Comparison of ENCODE assay signal across 18 mouse cellular contexts in the genomic region with DNA sequence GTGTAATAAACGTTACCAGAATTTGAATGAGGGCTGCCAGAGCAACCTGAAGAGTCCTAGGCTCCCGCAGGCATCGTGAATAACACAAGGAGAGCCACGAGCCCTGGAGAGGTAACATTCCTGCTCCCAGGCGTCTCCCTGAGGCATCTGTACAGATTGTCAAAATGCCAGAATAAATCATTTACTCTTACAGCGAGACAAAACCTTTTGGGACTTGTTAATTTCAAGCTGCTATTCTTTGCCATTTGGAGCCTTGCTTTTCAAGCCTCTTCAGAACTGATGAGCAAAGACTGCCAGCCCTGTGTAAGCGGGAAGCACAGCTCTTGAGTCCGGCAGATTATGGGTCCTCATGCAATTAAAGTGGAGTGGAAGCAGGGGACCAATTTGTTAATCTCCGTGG.
DNase-seq lines count a peak whose midpoint lies in the region; ATAC-seq and TF ChIP-seq lines count a peak whose summit lies in the region.
"Had no signal": no experiment of that assay in that cellular context is flagged by ENCODE, and none has a peak within 500 bp of the region (broad histone marks: within the 10 kb centered on the region; RNA-seq: fewer than 3 reads in every experiment).

No protein-coding gene starts in this region.

- H3K27ac ChIP-seq in midbrain, embryonic 11.5 days (ENCODE audit: low read depth, low read length), result no peak overlapping the region
- H3K27ac ChIP-seq in midbrain, embryonic 10.5 days (replicated peaks), result no peak overlapping the region
- H3K27ac ChIP-seq in gastrocnemius, adult 2 months, result no peak overlapping the region
- H3K27ac ChIP-seq: limb, embryonic 12.5 days had no signal

- no peak overlapping the region for H3K4me2 ChIP-seq in midbrain, embryonic 11.5 days
- H3K4me2 ChIP-seq: limb, embryonic 12.5 days had no signal

- WGBS in midbrain, embryonic 11.5 days, result 55% methylated on average over 9 of the region's 9 CpGs
- WGBS in midbrain, embryonic 10.5 days, result 70% methylated on average over 9 of the region's 9 CpGs

- H3K4me1 ChIP-seq in midbrain, embryonic 11.5 days (ENCODE audit: control insufficient read depth, insufficient read depth, low read length), result no peaks in the 10 kb centered on the region
- peaks cover 8% of the 10 kb centered on the region; the same call in 1 of the 2 replicates for H3K4me1 ChIP-seq in midbrain, embryonic 10.5 days

- H3K36me3 ChIP-seq in midbrain, embryonic 11.5 days (ENCODE audit: control insufficient read depth, insufficient read depth, low read length), result no peaks in the 10 kb centered on the region
- H3K36me3 ChIP-seq in midbrain, embryonic 10.5 days, result no peaks in the 10 kb centered on the region
- H3K36me3 ChIP-seq: limb, embryonic 12.5 days had no signal

- ATAC-seq in midbrain, embryonic 11.5 days (ENCODE audit: low FRiP score), result no peak
- ATAC-seq in erythroid progenitor cell, adult 5-6 weeks (replicated peaks; ENCODE audit: low FRiP score, poor library complexity, severe bottlenecking), result no peak
- ATAC-seq: liver, postnatal 0 days had no signal

- H3K9ac ChIP-seq in midbrain, embryonic 11.5 days (ENCODE audit: low read length), result no peak overlapping the region
- H3K9ac ChIP-seq: limb, embryonic 12.5 days; liver, postnatal 0 days had no signal

- no peaks in the 10 kb centered on the region for H3K9me3 ChIP-seq in midbrain, embryonic 11.5 days (ENCODE audit: control insufficient read depth, low read length)
- H3K9me3 ChIP-seq in midbrain, embryonic 10.5 days (replicated peaks), result no peaks in the 10 kb centered on the region
- H3K9me3 ChIP-seq: limb, embryonic 12.5 days; megakaryocyte, embryonic 14.5 days had no signal

- intact Hi-C loops in gastrocnemius, adult 2 months (cut with DNase I), result no loop called here

- no peaks in the 10 kb centered on the region for H3K27me3 ChIP-seq in midbrain, embryonic 11.5 days (ENCODE audit: control insufficient read depth, insufficient read depth, low read length)
- no peaks in the 10 kb centered on the region for H3K27me3 ChIP-seq in midbrain, embryonic 10.5 days (ENCODE audit: low read depth, poor library complexity, severe bottlenecking)
- H3K27me3 ChIP-seq: limb, embryonic 12.5 days; megakaryocyte, embryonic 14.5 days had no signal

- H3K4me3 ChIP-seq in midbrain, embryonic 11.5 days (ENCODE audit: low read depth, low read length), result no peak overlapping the region
- H3K4me3 ChIP-seq in midbrain, embryonic 10.5 days, result no peak overlapping the region
- H3K4me3 ChIP-seq in gastrocnemius, adult 2 months, result no peak overlapping the region
- H3K4me3 ChIP-seq: limb, embryonic 12.5 days; megakaryocyte, embryonic 14.5 days had no signal

- TF ChIP-seq CTCF in gastrocnemius, adult 2 months (IDR thresholded peaks at IDR 0.05), result no peak

- peak; percentile 7 for DNase-seq in cerebellum, adult 8-10 months
- DNase-seq in cerebellum, postnatal 4 days (ENCODE audit: low spot score in 2 of 2), result no peak
- DNase-seq in midbrain, embryonic 11.5 days (ENCODE audit: low spot score, missing footprints), result peak; percentile 66
- no peak for DNase-seq in midbrain, embryonic 10.5 days (ENCODE audit: low spot score)
- DNase-seq in mesoderm, embryonic 11.5 days (ENCODE audit: low read depth, low spot score), result peak; percentile 23
- no peak for DNase-seq in gastrocnemius, adult 2 months
- no peak for DNase-seq in embryo, embryonic 9.5 days (ENCODE audit: extremely low spot score)
- DNase-seq: adrenal gland, adult 2 months; heart, adult 18-20 months; heart, postnatal 14 days; kidney, adult 11 months; kidney, postnatal 36 days; layer of hippocampus, postnatal 36 days; liver, postnatal 0 days; thymus, postnatal 36 days had no signal

Comparison
In these comparisons a context has a peak if more than half of its experiments do, and no peak if none do; other contexts are left out.
1. DNase-seq: peak in cerebellum, adult 8-10 months (single experiment), midbrain, embryonic 11.5 days (single experiment) and mesoderm, embryonic 11.5 days (single experiment); none in cerebellum, postnatal 4 days (0 of 2), midbrain, embryonic 10.5 days (single experiment), gastrocnemius, adult 2 months (single experiment) and embryo, embryonic 9.5 days (single experiment).